Mouse (Mus musculus): ENCODE data around the gene Macrod2.

DNA sequence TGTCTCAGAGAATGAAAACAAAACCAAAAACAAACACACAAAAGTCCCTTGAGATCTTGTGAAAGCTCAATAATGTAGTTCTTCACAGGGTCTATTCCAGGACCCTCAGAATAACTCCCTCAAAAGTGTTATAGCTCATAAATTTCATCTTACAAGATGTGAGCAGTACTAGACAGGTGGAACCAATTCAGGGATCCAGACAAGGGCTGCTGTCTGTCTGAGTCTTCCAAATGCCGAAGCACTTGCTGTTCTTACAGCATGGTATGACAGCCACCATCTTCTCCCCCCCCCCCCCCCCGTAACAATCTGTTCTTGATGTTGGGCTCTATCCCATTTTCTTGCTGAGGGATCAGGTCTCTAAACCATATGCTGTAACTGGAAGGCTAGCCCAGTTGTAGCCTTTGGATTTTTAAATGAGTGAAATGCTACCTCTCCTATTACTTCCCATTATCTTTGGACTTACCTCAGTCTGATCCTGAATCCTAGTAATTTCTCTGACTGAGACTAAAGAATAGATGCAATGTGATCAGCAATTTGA is 1468.6 kb downstream of the Macrod2 start:
- TF ChIP-seq CTCF (IDR thresholded peaks at IDR 0.05; ENCODE audit: low read depth) (no peak), EP300 (IDR thresholded peaks at IDR 0.05; ENCODE audit: low read depth) (no peak)
